Mouse (Mus musculus) heart, postnatal 0 days (tissue): ENCODE measurements at regions not wholly inside any gene's neighbourhood (a gene's known extent, or its start where the extent isn't known, plus 50 kb on each side); places are given as distances from the start of the nearest gene placed in this dataset.

ENCODE experiments used
- ATAC-seq: fragments of 200-750 bp; cut with Nextera tagmentation; 2 replicates; pipeline ENCODE4 v1.8.0; 2017; ENCODE audit warnings: low read depth, moderate number of reproducible peaks, moderate library complexity; ENCODE audit not compliant: insufficient read depth
- DNase-seq: peaks from one replicate; pipeline ENCODE4 v3.0.0-alpha.2; 2016; ENCODE audit warnings: low spot score
- H3K27ac ChIP-seq: fragments of 300-500 bp; sonication (generic); 2 replicates; pipeline ENCODE4 v1.5.1; 2014; ENCODE audit warnings: low read depth, mild to moderate bottlenecking
- H3K27me3 ChIP-seq: fragments of 300-500 bp; sonication (generic); 2 replicates; pipeline ENCODE4 v1.6.1; 2014; ENCODE audit warnings: low read length, mixed read lengths; ENCODE audit not compliant: control insufficient read depth, insufficient read depth
- H3K36me3 ChIP-seq: fragments of 300-500 bp; sonication (generic); replicated peaks from 2 replicates; pipeline ENCODE4 v1.6.1; 2014; ENCODE audit warnings: low read length, mixed read lengths; ENCODE audit not compliant: control insufficient read depth, insufficient read depth
- H3K4me1 ChIP-seq: fragments of 300-500 bp; sonication (generic); 2 replicates; pipeline ENCODE4 v1.6.1; 2014; ENCODE audit warnings: antibody characterized with exemption; ENCODE audit not compliant: control insufficient read depth, insufficient read depth
- H3K4me2 ChIP-seq: fragments of 300-500 bp; sonication (generic); 2 replicates; pipeline ENCODE4 v1.6.1; 2014; ENCODE audit warnings: low read depth, mild to moderate bottlenecking, low read length, moderate library complexity
- H3K4me3 ChIP-seq: fragments of 300-500 bp; sonication (generic); 2 replicates; pipeline ENCODE4 v1.5.1; 2014; ENCODE audit warnings: low read depth, low read length
- H3K9ac ChIP-seq: fragments of 300-500 bp; sonication (generic); replicated peaks from 2 replicates; pipeline ENCODE4 v1.6.1; 2014; ENCODE audit warnings: low read depth, low read length, mixed read lengths
- H3K9me3 ChIP-seq: fragments of 300-500 bp; sonication (generic); replicated peaks from 2 replicates; pipeline ENCODE4 v1.6.1; 2016; ENCODE audit warnings: low read length; ENCODE audit not compliant: control insufficient read depth
- CTCF ChIP-seq: IDR thresholded peaks from 2 replicates; pipeline ENCODE4 v1.5.1; 2016; ENCODE audit warnings: antibody characterized with exemption, control low read depth, low read depth
- EP300 ChIP-seq: IDR thresholded peaks from 2 replicates; pipeline ENCODE4 v1.6.1; 2016; ENCODE audit warnings: antibody characterized with exemption, low read depth
- WGBS: fragments of 180-500 bp; shearing (Covaris S2); extraction: QIAGEN DNeasy Blood & Tissue Kit; methylation state at CpG from one replicate; pipeline ENCODE4 v1.1.7; 2014; 5-methylcytosine and 5-hydroxymethylcytosine counted together

GRCm38 (mm10) chr4:12620059-12620755 is 448.4 kb upstream of the Fam92a start:
- no peak for DNase-seq
- no peaks in the 10 kb centered on the region for H3K9me3 ChIP-seq

DNA sequence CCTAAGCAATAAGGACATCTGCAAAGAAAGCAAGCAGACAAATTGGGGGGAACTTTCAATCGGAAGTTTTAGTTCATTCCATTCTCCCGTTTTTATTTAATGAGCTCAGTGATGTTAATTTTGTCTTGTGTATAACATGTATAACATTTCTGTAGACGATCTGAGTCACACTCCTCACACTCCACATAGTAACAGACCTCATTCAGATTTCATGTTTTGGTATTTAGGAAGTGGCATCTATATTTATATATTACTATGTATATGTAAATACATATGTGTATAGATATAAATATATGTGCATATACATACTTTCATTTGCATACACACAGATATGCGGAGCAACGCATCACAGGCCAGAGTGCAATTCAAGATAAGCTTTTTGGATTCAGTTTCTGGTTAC is 444.9 kb upstream of the Fam92a start:
- H3K4me3 ChIP-seq, result no peak overlapping the region
- WGBS, result 79% methylated on average over 5 of the region's 5 CpGs
- no peaks in the 10 kb centered on the region for H3K9me3 ChIP-seq
- no peak overlapping the region for H3K27ac ChIP-seq
- DNase-seq (no peak), ATAC-seq (no peak)
- no peak overlapping the region for H3K9ac ChIP-seq
- no peaks in the 10 kb centered on the region for H3K36me3 ChIP-seq
- H3K27me3 ChIP-seq, result no peaks in the 10 kb centered on the region
- H3K4me1 ChIP-seq, result no peaks in the 10 kb centered on the region
- no peak for TF ChIP-seq EP300
- no peak overlapping the region for H3K4me2 ChIP-seq

More at GRCm38 (mm10) chr4:12620059-12620755, 448.4 kb upstream of the Fam92a start:
- H3K4me1 ChIP-seq, result no peaks in the 10 kb centered on the region
- H3K4me2 ChIP-seq, result no peak overlapping the region
- no peak overlapping the region for H3K9ac ChIP-seq
- no peaks in the 10 kb centered on the region for H3K27me3 ChIP-seq
- no peak for TF ChIP-seq EP300
- no peak for TF ChIP-seq CTCF
- 49% methylated on average over 4 of the region's 4 CpGs for WGBS
- no peak overlapping the region for H3K4me3 ChIP-seq
- no peak overlapping the region for H3K27ac ChIP-seq
- no peaks in the 10 kb centered on the region for H3K36me3 ChIP-seq
- no peak for ATAC-seq

DNA sequence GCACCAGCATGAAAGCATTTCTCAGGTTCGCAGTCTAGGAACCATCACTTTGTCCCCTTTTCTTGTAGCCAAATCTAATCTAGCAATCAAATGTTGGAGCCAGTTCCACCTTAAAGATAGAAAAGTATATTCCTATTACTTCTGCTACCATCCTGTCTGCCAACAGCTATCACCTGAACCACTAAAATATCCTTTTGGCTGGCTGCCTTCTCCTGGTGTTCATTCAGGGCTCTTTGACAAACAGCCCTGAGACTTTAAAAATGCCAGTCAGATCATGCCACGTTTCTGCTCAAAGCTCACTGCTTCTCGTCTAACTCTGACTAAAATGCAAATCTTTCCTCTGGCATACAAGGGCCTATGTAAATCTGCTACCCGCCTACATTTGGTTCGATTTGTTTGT is 439.7 kb upstream of the Fam92a start:
- H3K27ac ChIP-seq, result no peak overlapping the region
- H3K9ac ChIP-seq, result no peak overlapping the region
- H3K4me1 ChIP-seq, result no peaks in the 10 kb centered on the region
- no peak for ATAC-seq
- TF ChIP-seq CTCF (no peak), EP300 (no peak)
- H3K9me3 ChIP-seq, result no peaks in the 10 kb centered on the region
- no peaks in the 10 kb centered on the region for H3K36me3 ChIP-seq
- no peaks in the 10 kb centered on the region for H3K27me3 ChIP-seq
- WGBS, result 58% methylated on average over 5 of the region's 5 CpGs
- H3K4me2 ChIP-seq, result no peak overlapping the region
- no peak overlapping the region for H3K4me3 ChIP-seq
- DNase-seq, result no peak

DNA sequence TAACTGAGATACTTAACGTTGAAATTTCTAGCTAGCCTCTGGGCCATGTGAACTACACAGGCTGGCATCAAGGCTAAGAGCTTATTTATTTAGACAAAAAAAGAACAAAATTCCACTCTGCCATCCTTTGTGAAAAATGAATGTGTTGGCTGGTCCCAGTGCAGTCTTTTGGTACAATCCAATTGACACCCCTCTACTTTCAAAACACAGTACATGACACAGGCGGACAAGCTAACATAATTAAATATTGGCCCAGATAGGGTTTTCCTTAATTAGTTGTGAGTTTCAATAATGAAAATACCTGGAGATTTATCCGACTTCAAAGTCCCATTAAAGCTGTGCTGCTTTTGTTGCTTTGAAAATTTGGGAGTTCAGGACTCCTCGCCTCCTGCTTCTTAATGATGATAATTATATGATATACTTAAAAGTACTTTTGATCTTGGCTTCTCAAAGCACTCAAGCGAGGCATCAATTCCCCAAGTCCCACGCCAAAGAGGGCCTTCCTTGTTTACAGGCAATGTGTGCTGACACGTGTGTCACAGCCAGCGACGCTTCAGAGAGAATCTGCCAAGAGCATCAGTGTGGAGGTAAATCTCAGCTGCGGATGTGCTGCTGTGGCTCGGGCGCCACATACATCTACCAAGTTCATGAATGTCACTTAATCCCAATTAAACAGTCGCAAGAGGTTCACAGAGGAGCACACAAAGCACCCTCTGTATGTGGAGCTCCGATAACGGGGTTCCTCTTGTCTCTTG is 429.5 kb upstream of the Fam92a start:
- WGBS, result 88% methylated on average over 15 of the region's 15 CpGs
- TF ChIP-seq EP300, result no peak
- no peak for TF ChIP-seq CTCF
- no peaks in the 10 kb centered on the region for H3K27me3 ChIP-seq
- no peak overlapping the region for H3K27ac ChIP-seq
- no peak overlapping the region for H3K4me2 ChIP-seq
- H3K36me3 ChIP-seq, result no peaks in the 10 kb centered on the region
- H3K4me3 ChIP-seq, result no peak overlapping the region
- no peak overlapping the region for H3K9ac ChIP-seq
- no peaks in the 10 kb centered on the region for H3K9me3 ChIP-seq
- DNase-seq (no peak), ATAC-seq (no peak)
- no peaks in the 10 kb centered on the region for H3K4me1 ChIP-seq

GRCm38 (mm10) chr4:12595801-12596515 is 424.1 kb upstream of the Fam92a start:
- H3K9ac ChIP-seq, result no peak overlapping the region
- H3K27ac ChIP-seq, result no peak overlapping the region
- no peaks in the 10 kb centered on the region for H3K36me3 ChIP-seq
- no peak overlapping the region for H3K4me2 ChIP-seq
- H3K4me1 ChIP-seq, result no peaks in the 10 kb centered on the region
- no peak for DNase-seq
- WGBS, result 76% methylated on average over 10 of the region's 10 CpGs
- no peak for ATAC-seq
- no peak overlapping the region for H3K4me3 ChIP-seq
- no peaks in the 10 kb centered on the region for H3K27me3 ChIP-seq
- TF ChIP-seq EP300 (no peak), CTCF (no peak)
- H3K9me3 ChIP-seq, result no peaks in the 10 kb centered on the region
